Mouse (Mus musculus) heart, embryonic 16.5 days (tissue): ENCODE data around the gene Bahd1. TPM values are rescaled to one million over a fixed set of nuclear protein-coding genes. Genes with fewer than 3 reads are reported as not detected.

Source experiments
- ATAC-seq: fragments of 200-750 bp; cut with Nextera tagmentation; replicated peaks from 2 replicates; pipeline ENCODE4 v1.8.0; 2017; ENCODE audit warnings: moderate number of reproducible peaks; ENCODE audit not compliant: insufficient read depth, low FRiP score; ENCODE audit errors: extremely low read depth
- H3K27ac ChIP-seq: fragments of 300-500 bp; sonication (generic); 2 replicates; pipeline ENCODE4 v1.5.1; 2014; ENCODE audit warnings: mild to moderate bottlenecking, low read length, control low read depth, moderate library complexity
- H3K27me3 ChIP-seq: fragments of 300-500 bp; sonication (generic); 2 replicates; pipeline ENCODE4 v1.6.1; 2014; ENCODE audit warnings: low read length, mixed read lengths; ENCODE audit not compliant: control insufficient read depth, insufficient read depth
- H3K36me3 ChIP-seq: fragments of 300-500 bp; sonication (generic); 2 replicates; pipeline ENCODE4 v1.6.1; 2014; ENCODE audit not compliant: control insufficient read depth, insufficient read depth
- H3K4me1 ChIP-seq: fragments of 300-500 bp; sonication (generic); 2 replicates; pipeline ENCODE4 v1.6.1; 2014; ENCODE audit warnings: low read length, mixed read lengths; ENCODE audit not compliant: control insufficient read depth, insufficient read depth
- H3K4me2 ChIP-seq: fragments of 300-500 bp; sonication (generic); 2 replicates; pipeline ENCODE4 v1.6.1; 2014; ENCODE audit warnings: low read depth, mild to moderate bottlenecking, control low read depth, low read length
- H3K4me3 ChIP-seq: fragments of 300-500 bp; sonication (generic); 2 replicates; pipeline ENCODE4 v1.5.1; 2014; ENCODE audit warnings: mild to moderate bottlenecking, control low read depth, low read length
- H3K9ac ChIP-seq: fragments of 300-500 bp; sonication (generic); 2 replicates; pipeline ENCODE4 v1.6.1; 2014; ENCODE audit warnings: low read length, control low read depth
- H3K9me3 ChIP-seq: fragments of 300-500 bp; sonication (generic); replicated peaks from 2 replicates; pipeline ENCODE4 v1.6.1; 2016; ENCODE audit warnings: low read length; ENCODE audit not compliant: control insufficient read depth
- WGBS: fragments of 180-500 bp; shearing (Covaris S2); extraction: QIAGEN DNeasy Blood & Tissue Kit; methylation state at CpG from one replicate; pipeline ENCODE4 v1.1.7; 2014; 5-methylcytosine and 5-hydroxymethylcytosine counted together
- polyA plus RNA-seq: library from polyadenylated mRNA; unstranded; fragments of >200 nt; fragmentation: Nextera tagmentation; extraction: Ambion mirVana; gene quantifications from 2 replicates; pipeline ENCODE4 v1.2.1, GENCODE M21; 2015

Bahd1 gene
- 3.7 and 4.1 TPM in 2 replicates for polyA plus RNA-seq

GRCm38 (mm10) chr2:118899981-118900825 is at the start of gene Bahd1:
Gene Bahd1, plus strand, starts transcription at chr2:118900377.
- Histone ChIP-seq H3K4me1 (peaks cover 30% of the 10 kb centered on the region), H3K9me3 (no peaks in the 10 kb centered on the region), H3K27ac (peak within 1 kb of the TSS; percentile 10; the same call in 1 of the 2 replicates), H3K27me3 (peaks cover 45% of the 10 kb centered on the region), H3K4me3 (peak within 1 kb of the TSS; percentile 94), H3K36me3 (no peaks in the 10 kb centered on the region), H3K9ac (peak within 1 kb of the TSS; percentile 66), H3K4me2 (peak within 1 kb of the TSS; percentile 100)
- ATAC-seq, result no peak
- WGBS, result 1% methylated on average over 32 of the region's 32 CpGs

GRCm38 (mm10) chr2:118851756-118852155 is 48.4 kb upstream of the Bahd1 start:
- Histone ChIP-seq H3K27ac (no peak overlapping the region), H3K9me3 (no peaks in the 10 kb centered on the region), H3K4me2 (no peak overlapping the region), H3K9ac (no peak overlapping the region), H3K27me3 (no peaks in the 10 kb centered on the region), H3K4me3 (no peak overlapping the region), H3K4me1 (no peaks in the 10 kb centered on the region), H3K36me3 (no peaks in the 10 kb centered on the region)
- 26% methylated on average over 3 of the region's 3 CpGs for WGBS
- ATAC-seq, result no peak

GRCm38 (mm10) chr2:118861454-118862339 is 38.5 kb upstream of the Bahd1 start, which contains the start of gene Ivd:
Gene Ivd, plus strand, starts transcription at chr2:118861954.
- Histone ChIP-seq H3K9ac (peak within 1 kb of the TSS; percentile 72), H3K27me3 (no peaks in the 10 kb centered on the region), H3K9me3 (no peaks in the 10 kb centered on the region), H3K4me3 (peak within 1 kb of the TSS; percentile 63), H3K27ac (peak within 1 kb of the TSS; percentile 52), H3K4me1 (peaks cover 11% of the 10 kb centered on the region), H3K36me3 (no peaks in the 10 kb centered on the region), H3K4me2 (peak within 1 kb of the TSS; percentile 70)
- peak; percentile 99 for ATAC-seq
- under 1% methylated on average over 34 of the region's 34 CpGs for WGBS

GRCm38 (mm10) chr2:118862340-118862675 is 37.9 kb upstream of the Bahd1 start:
- H3K27me3 ChIP-seq, result no peaks in the 10 kb centered on the region
- H3K9me3 ChIP-seq, result no peaks in the 10 kb centered on the region
- WGBS, result 22% methylated on average over 3 of the region's 3 CpGs
- H3K4me2 ChIP-seq, result peak overlapping the region; percentile 70
- ATAC-seq, result no peak; the same call in 1 of the 2 replicates
- H3K36me3 ChIP-seq, result no peaks in the 10 kb centered on the region
- peaks cover 11% of the 10 kb centered on the region for H3K4me1 ChIP-seq
- H3K9ac ChIP-seq, result peak overlapping the region; percentile 72
- H3K27ac ChIP-seq, result peak overlapping the region; percentile 28
- H3K4me3 ChIP-seq, result peak overlapping the region; percentile 63

- Histone ChIP-seq H3K4me3 (no peak overlapping the region), H3K27me3 (no peaks in the 10 kb centered on the region), H3K9ac (no peak overlapping the region), H3K4me2 (no peak overlapping the region), H3K36me3 (peaks cover 2% of the 10 kb centered on the region; the same call in 1 of the 2 replicates), H3K4me1 (peaks cover 10% of the 10 kb centered on the region), H3K9me3 (no peaks in the 10 kb centered on the region), H3K27ac (no peak overlapping the region)
- 75% methylated on average over 3 of the region's 3 CpGs for WGBS
- ATAC-seq, result no peak
Measured at GRCm38 (mm10) chr2:118870601-118871000, 29.6 kb upstream of the Bahd1 start.

- 73% methylated on average over 1 of the region's 1 CpGs for WGBS
- no peak overlapping the region for H3K27ac ChIP-seq
- H3K36me3 ChIP-seq, result peaks cover 2% of the 10 kb centered on the region; the same call in 1 of the 2 replicates
- no peak overlapping the region for H3K9ac ChIP-seq
- H3K9me3 ChIP-seq, result no peaks in the 10 kb centered on the region
- peaks cover 10% of the 10 kb centered on the region for H3K4me1 ChIP-seq
- no peak overlapping the region for H3K4me2 ChIP-seq
- no peaks in the 10 kb centered on the region for H3K27me3 ChIP-seq
- no peak overlapping the region for H3K4me3 ChIP-seq
- ATAC-seq, result no peak
Measured at GRCm38 (mm10) chr2:118871032-118871431, 29.1 kb upstream of the Bahd1 start.

- Histone ChIP-seq H3K9me3 (no peaks in the 10 kb centered on the region), H3K4me2 (no peak overlapping the region), H3K9ac (no peak overlapping the region), H3K4me3 (no peak overlapping the region), H3K27ac (no peak overlapping the region), H3K4me1 (peaks cover 10% of the 10 kb centered on the region), H3K36me3 (peaks cover 16% of the 10 kb centered on the region), H3K27me3 (no peaks in the 10 kb centered on the region)
- 92% methylated on average over 5 of the region's 5 CpGs for WGBS
- ATAC-seq, result no peak
Measured at GRCm38 (mm10) chr2:118873018-118873417, 27.2 kb upstream of the Bahd1 start.

- Histone ChIP-seq H3K27me3 (no peaks in the 10 kb centered on the region), H3K9ac (no peak overlapping the region), H3K36me3 (peaks cover 16% of the 10 kb centered on the region), H3K27ac (no peak overlapping the region), H3K4me1 (peaks cover 10% of the 10 kb centered on the region), H3K9me3 (no peaks in the 10 kb centered on the region), H3K4me3 (no peak overlapping the region), H3K4me2 (no peak overlapping the region)
- WGBS, result 72% methylated on average over 6 of the region's 6 CpGs
- no peak for ATAC-seq
Measured at GRCm38 (mm10) chr2:118873890-118874430, 26.2 kb upstream of the Bahd1 start.
